Mouse (Mus musculus) MEL (cell line): ENCODE data around the gene Sat2. TPM values are rescaled to one million over a fixed set of nuclear protein-coding genes. Genes with fewer than 3 reads are reported as not detected.

Experiments
- DNase-seq: peaks from one replicate; pipeline ENCODE4 v3.0.0; 2011; ENCODE audit warnings: low read depth, low spot score
- H3K27ac ChIP-seq: 2 replicates; pipeline ENCODE4 v1.5.1; 2012; ENCODE audit warnings: low read depth, mild to moderate bottlenecking, control low read depth, low read length, moderate library complexity; ENCODE audit not compliant: control insufficient read depth
- H3K27me3 ChIP-seq, 2 experiments: fragments of 150-350 bp in 1 of 2; sonication (generic) in 1 of 2; 2 replicates each; pipeline ENCODE4 v1.6.1; 2012; ENCODE audit warnings: low read length in 2 of 2, mild to moderate bottlenecking in 2 of 2, improper control_type of control experiment in 1 of 2, moderate library complexity in 1 of 2; ENCODE audit not compliant: insufficient read depth in 2 of 2, control insufficient read depth in 1 of 2
- H3K36me3 ChIP-seq, 2 experiments: 2 replicates each; pipeline ENCODE4 v1.6.1; 2012 to 2014; ENCODE audit warnings: low read length in 2 of 2, improper control_type of control experiment in 1 of 2, inconsistent platforms in 1 of 2, mild to moderate bottlenecking in 1 of 2; ENCODE audit not compliant: insufficient read depth in 2 of 2, control insufficient read depth in 1 of 2
- H3K4me1 ChIP-seq, 2 experiments: fragments of 150-350 bp in 1 of 2; sonication (generic) in 1 of 2; 2 replicates each; pipeline ENCODE4 v1.6.1; 2012; ENCODE audit warnings: low read length in 2 of 2, improper control_type of control experiment in 1 of 2, mild to moderate bottlenecking in 1 of 2; ENCODE audit not compliant: insufficient read depth in 2 of 2, control insufficient read depth in 1 of 2
- H3K4me3 ChIP-seq, 2 experiments: fragments of 150-350 bp in 1 of 2; sonication (generic) in 1 of 2; 2 replicates each; pipeline ENCODE4 v1.5.1; 2012; ENCODE audit warnings: low read depth in 2 of 2, low read length in 2 of 2, mild to moderate bottlenecking in 2 of 2, moderate library complexity in 2 of 2, control low read depth in 1 of 2, improper control_type of control experiment in 1 of 2; ENCODE audit not compliant: control insufficient read depth in 1 of 2, insufficient read depth in 1 of 2
- H3K79me2 ChIP-seq: 2 replicates; pipeline ENCODE4 v1.6.1; 2012; ENCODE audit warnings: mild to moderate bottlenecking, low read length, moderate library complexity; ENCODE audit not compliant: control insufficient read depth, poor library complexity, insufficient read depth
- H3K9ac ChIP-seq: 2 replicates; pipeline ENCODE4 v1.6.1; 2012; ENCODE audit warnings: low read depth, mild to moderate bottlenecking, control low read depth, low read length, moderate library complexity; ENCODE audit not compliant: control insufficient read depth, poor library complexity, severe bottlenecking
- H3K9me3 ChIP-seq: fragments of 150-350 bp; sonication (generic); replicated peaks from 2 replicates; pipeline ENCODE4 v1.6.1; 2012; ENCODE audit warnings: mild to moderate bottlenecking, low read length, improper control_type of control experiment, moderate library complexity; ENCODE audit not compliant: insufficient read depth
- CHD1 ChIP-seq: IDR thresholded peaks from 2 replicates; pipeline ENCODE4 v1.6.1; 2012; ENCODE audit warnings: low read depth, mild to moderate bottlenecking, inconsistent platforms, low read length, improper control_type of control experiment
- ETS1 ChIP-seq: IDR thresholded peaks from 2 replicates; pipeline ENCODE4 v1.6.1; 2012; ENCODE audit warnings: low read depth, mild to moderate bottlenecking, inconsistent platforms, low read length, improper control_type of control experiment, moderate library complexity
- GATA1 ChIP-seq: IDR thresholded peaks from 2 replicates; pipeline ENCODE4 v1.6.1; 2011; ENCODE audit warnings: low read depth, low read length, improper control_type of control experiment
- KAT2A ChIP-seq: conservative IDR thresholded peaks from 2 replicates; pipeline ENCODE4 v1.6.1; 2012; ENCODE audit warnings: low read depth, low read length, improper control_type of control experiment, inconsistent platforms
- MAZ ChIP-seq: IDR thresholded peaks from 2 replicates; pipeline ENCODE4 v1.6.1; 2012; ENCODE audit warnings: low read depth, mild to moderate bottlenecking, inconsistent platforms, low read length, improper control_type of control experiment
- MXI1 ChIP-seq: IDR thresholded peaks from 2 replicates; pipeline ENCODE4 v1.6.1; 2011; ENCODE audit warnings: mild to moderate bottlenecking, low read depth, low read length, improper control_type of control experiment
- MYB ChIP-seq: IDR thresholded peaks from 2 replicates; pipeline ENCODE4 v1.6.1; 2011; ENCODE audit warnings: mild to moderate bottlenecking, low read depth, low read length, improper control_type of control experiment
- POLR2A ChIP-seq, 2 experiments: IDR thresholded peaks; 2 replicates each; pipeline ENCODE4 v1.6.1; 2011 to 2012; ENCODE audit warnings: low read length in 2 of 2, mild to moderate bottlenecking in 2 of 2, control low read depth in 1 of 2, improper control_type of control experiment in 1 of 2, low read depth in 1 of 2, moderate library complexity in 1 of 2; ENCODE audit not compliant: control insufficient read depth in 1 of 2, insufficient read depth in 1 of 2, poor library complexity in 1 of 2
- POLR2AphosphoS2 ChIP-seq: IDR thresholded peaks from 2 replicates; pipeline ENCODE4 v1.6.1; 2011; ENCODE audit warnings: low read length, improper control_type of control experiment
- RCOR1 ChIP-seq: IDR thresholded peaks from 2 replicates; pipeline ENCODE4 v1.6.1; 2012; ENCODE audit warnings: low read depth, mild to moderate bottlenecking, inconsistent platforms, low read length, improper control_type of control experiment
- TAL1 ChIP-seq: IDR thresholded peaks from 2 replicates; pipeline ENCODE4 v1.6.1; 2012; ENCODE audit warnings: mild to moderate bottlenecking, inconsistent platforms, low read length, moderate library complexity, mixed read lengths
- TBP ChIP-seq: IDR thresholded peaks from 2 replicates; pipeline ENCODE4 v1.8.0; 2011; ENCODE audit warnings: low read depth, low read length, improper control_type of control experiment
- UBTF ChIP-seq: IDR thresholded peaks from 2 replicates; pipeline ENCODE4 v1.6.1; 2012; ENCODE audit warnings: low read depth, mild to moderate bottlenecking, inconsistent platforms, low read length, improper control_type of control experiment, moderate library complexity, borderline replicate concordance; ENCODE audit not compliant: insufficient read depth
- USF1 ChIP-seq: IDR thresholded peaks from 2 replicates; pipeline ENCODE4 v1.6.1; 2014; ENCODE audit warnings: low read depth, mild to moderate bottlenecking, inconsistent platforms, low read length, improper control_type of control experiment, moderate library complexity
- USF2 ChIP-seq, 2 experiments: IDR thresholded peaks; 2 replicates each; pipeline ENCODE4 v1.6.1; 2011 to 2012; ENCODE audit warnings: improper control_type of control experiment in 2 of 2, low read length in 2 of 2, borderline replicate concordance in 1 of 2, inconsistent platforms in 1 of 2, low read depth in 1 of 2, mild to moderate bottlenecking in 1 of 2; ENCODE audit not compliant: insufficient read depth in 1 of 2
- ZC3H11A ChIP-seq: IDR thresholded peaks from 2 replicates; pipeline ENCODE4 v1.6.1; 2012; ENCODE audit warnings: low read depth, mild to moderate bottlenecking, inconsistent platforms, low read length, improper control_type of control experiment
- ZNF384 ChIP-seq: IDR thresholded peaks from 2 replicates; pipeline ENCODE4 v1.6.1; 2012; ENCODE audit warnings: low read depth, mild to moderate bottlenecking, inconsistent platforms, low read length, improper control_type of control experiment
- polyA plus RNA-seq, 2 experiments: library from polyadenylated mRNA; stranded (reverse) in 1 of 2; unstranded in 1 of 2; fragments of >175 nt in 1 of 2; fragments of >200 nt in 1 of 2; gene quantifications; 2 replicates each; pipeline versions ENCODE4 v1.2.1 to v1.2.4; 2012; ENCODE audit warnings: low replicate concordance in 2 of 2, low read depth in 1 of 2; ENCODE audit not compliant: insufficient read length in 2 of 2, insufficient read depth in 1 of 2, missing spikeins in 1 of 2
- total RNA-seq: library from RNA; depleted of rRNA; stranded (reverse); fragments of 300-350 nt; gene quantifications from 2 replicates; pipeline ENCODE4 v1.2.3, GENCODE M21; 2012

Gene Sat2
- total and polyA plus RNA-seq, 3 experiments: not detected

DNA sequence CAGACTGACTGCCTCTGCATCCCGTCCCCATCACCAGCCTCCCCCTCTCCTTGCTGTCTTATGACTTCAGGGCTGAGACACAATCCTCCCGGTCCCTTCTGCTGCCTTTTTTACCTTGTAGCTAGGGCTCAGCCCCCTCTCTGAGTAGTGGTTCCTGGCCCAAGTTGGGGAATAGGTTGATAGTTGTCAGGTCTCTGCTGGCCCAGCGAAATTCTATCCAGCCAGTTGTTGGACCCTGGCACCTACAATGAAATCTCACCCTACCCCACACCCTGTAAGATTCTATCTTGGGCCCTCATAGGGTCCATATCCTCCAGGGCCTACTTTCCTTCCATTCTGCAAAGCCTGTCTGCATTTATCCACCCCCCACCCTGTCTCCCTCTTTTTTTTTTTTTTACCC lies 30.4 kb upstream of the Sat2 start:
- Histone ChIP-seq H3K36me3 (peaks cover 23 to 55% of the 10 kb centered on the region in 2 experiments), H3K27ac (peak overlapping the region; percentile 19; the same call in 1 of the 2 replicates), H3K27me3 (no peaks in the 10 kb centered on the region), H3K79me2 (peaks cover 2% of the 10 kb centered on the region; the same call in 1 of the 2 replicates), H3K9me3 (no peaks in the 10 kb centered on the region), H3K9ac (no peak overlapping the region), H3K4me1 (peaks cover 18 to 44% of the 10 kb centered on the region in 2 experiments), H3K4me3 (no peak overlapping the region)
- TF ChIP-seq ZNF384: peak; percentile 66
- TF ChIP-seq MAZ: 0 out of 2 replicates have a peak, but pooled peaks have one; percentile 17
- TF ChIP-seq ETS1: 0 out of 2 replicates have a peak, but pooled peaks have one; percentile 12
- TF ChIP-seq RCOR1: no peak
- TF ChIP-seq POLR2A (IDR thresholded peaks at IDR 0.05; ENCODE audit: control insufficient read depth in 1 of 2, insufficient read depth in 1 of 2, low read depth in 1 of 2, low read length in 2 of 2, poor library complexity in 1 of 2): peak in 1 of 2 experiments; percentile 23; a peak in 2 of 4 replicates
- no peak for DNase-seq

DNA sequence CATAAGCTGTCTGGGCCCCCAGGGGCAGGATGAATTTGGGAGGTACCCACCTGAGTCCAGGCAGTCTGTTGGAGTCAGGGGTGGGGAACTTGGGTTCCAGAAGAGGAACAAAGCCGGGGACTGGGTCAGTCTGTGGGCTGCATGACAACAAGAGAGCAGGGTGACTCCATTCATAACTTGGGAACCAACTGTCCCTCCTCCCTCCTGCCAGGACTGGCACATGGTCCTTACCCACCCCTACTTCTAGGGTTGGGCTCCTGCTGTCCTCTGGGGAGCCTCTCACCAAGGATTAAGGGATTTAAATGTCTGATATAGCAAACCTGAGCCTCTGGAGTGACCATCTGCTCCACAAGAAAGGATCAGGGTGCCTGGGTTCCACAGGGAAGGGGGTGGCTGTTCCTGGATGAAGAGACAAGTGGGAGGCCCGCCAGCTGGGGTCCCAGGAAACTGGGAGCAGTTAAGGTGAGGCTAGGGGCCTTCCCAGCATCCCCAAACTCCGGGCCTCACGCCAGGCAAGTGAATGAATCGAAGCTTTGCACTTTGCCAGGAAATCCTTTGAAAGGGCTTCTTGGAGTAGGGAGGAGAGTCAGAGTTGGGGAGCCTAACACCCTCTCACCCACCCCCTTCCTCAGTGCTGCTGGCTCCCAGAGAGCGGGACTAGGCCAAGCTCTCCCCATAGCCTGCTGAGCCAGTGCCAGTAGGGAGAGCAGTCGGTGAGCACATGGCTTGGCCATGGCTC lies 29.8 kb upstream of the Sat2 start:
- H3K27ac ChIP-seq: peak overlapping the region; percentile 53
- no peak overlapping the region for H3K4me3 ChIP-seq
- H3K36me3 ChIP-seq: peaks cover 19 to 50% of the 10 kb centered on the region in 2 experiments
- no peaks in the 10 kb centered on the region for H3K27me3 ChIP-seq
- TF ChIP-seq GATA1 (no peak), KAT2A (no peak), USF2 (IDR thresholded peaks at IDR 0.05; ENCODE audit: borderline replicate concordance in 1 of 2, insufficient read depth in 1 of 2, low read depth in 1 of 2, low read length in 2 of 2) (no peak), MAZ (no peak), UBTF (no peak), TBP (no peak), CHD1 (no peak), MYB (no peak), USF1 (no peak), ZC3H11A (no peak), POLR2AphosphoS2 (0 out of 2 replicates have a peak, but pooled peaks have one; percentile 53), TAL1 (no peak), RCOR1 (no peak), MXI1 (peak; percentile 33; the same call in 1 of the 2 replicates), POLR2A (IDR thresholded peaks at IDR 0.05; ENCODE audit: control insufficient read depth in 1 of 2, insufficient read depth in 1 of 2, low read depth in 1 of 2, low read length in 2 of 2, poor library complexity in 1 of 2) (peak in 1 of 2 experiments; percentile 22; a peak in 1 of 4 replicates)
- peaks cover 17 to 40% of the 10 kb centered on the region in 2 experiments for H3K4me1 ChIP-seq
- H3K79me2 ChIP-seq: no peaks in the 10 kb centered on the region
- H3K9ac ChIP-seq: peak overlapping the region; percentile 23; the same call in 1 of the 2 replicates
- H3K9me3 ChIP-seq: no peaks in the 10 kb centered on the region
- DNase-seq: no peak
